Mouse (Mus musculus) C2C12 (cell line): ENCODE results near the gene Klk10.

ENCODE experiments used
- CTCF ChIP-seq: IDR thresholded peaks from one replicate; pipeline ENCODE4 v1.5.1; 2011; ENCODE audit not compliant: control insufficient read depth, insufficient read depth, insufficient read length
- FOSL1 ChIP-seq: IDR thresholded peaks from one replicate; pipeline ENCODE4 v1.8.0; 2011; ENCODE audit warnings: mild to moderate bottlenecking, low read length; ENCODE audit not compliant: poor library complexity, insufficient read depth, severe bottlenecking
- MYOD1 ChIP-seq: IDR thresholded peaks from one replicate; pipeline ENCODE4 v1.6.1; 2011; ENCODE audit warnings: low read depth; ENCODE audit not compliant: control insufficient read depth, insufficient read length
- USF1 ChIP-seq: IDR thresholded peaks from one replicate; pipeline ENCODE4 v1.6.1; 2011; ENCODE audit warnings: low read depth, mild to moderate bottlenecking, control low read depth, moderate library complexity

DNA sequence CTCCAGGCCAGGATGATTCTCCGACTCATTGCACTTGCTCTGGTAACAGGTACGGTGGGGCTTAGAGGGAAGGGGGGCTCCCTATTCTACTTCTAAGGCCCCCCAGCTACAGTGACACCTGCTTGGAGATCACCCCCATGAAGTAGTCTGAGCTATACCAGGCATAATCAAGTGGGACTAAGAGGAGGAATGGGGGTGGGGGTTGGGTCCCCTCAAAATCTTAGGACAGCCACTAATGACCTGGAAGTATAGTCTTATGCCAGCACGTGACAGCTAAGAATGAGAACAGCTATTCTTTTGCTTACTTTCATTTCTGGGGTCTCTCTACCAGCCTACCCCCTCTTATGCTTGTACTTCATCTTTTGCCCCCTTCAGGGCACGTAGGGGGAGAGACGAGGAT, 4.3 kb upstream of the Klk10 start:
- TF ChIP-seq FOSL1, result no peak
- no peak for TF ChIP-seq MYOD1
- no peak for TF ChIP-seq CTCF
- TF ChIP-seq USF1, result no peak
